Comparison of ENCODE assay signal across 9 mouse cellular contexts in genomic region chr6:30617959-30618590, GRCm38 (mm10). TPM values are rescaled to one million over a fixed set of nuclear protein-coding genes. Genes with fewer than 3 reads are reported as not detected.
DNase-seq lines count a peak whose midpoint lies in the region; ATAC-seq and TF ChIP-seq lines count a peak whose summit lies in the region.
"Had no signal": no experiment of that assay in that cellular context is flagged by ENCODE, and none has a peak within 500 bp of the region (broad histone marks: within the 10 kb centered on the region; RNA-seq: fewer than 3 reads in every experiment).

No protein-coding gene starts in this region.

- no peak overlapping the region for H3K27ac ChIP-seq in lung, postnatal 0 days (ENCODE audit: low read length)
- H3K27ac ChIP-seq in embryonic facial prominence, embryonic 15.5 days (replicated peaks): peak overlapping the region; percentile 89
- peak overlapping the region; percentile 74 for H3K27ac ChIP-seq in limb, embryonic 14.5 days (replicated peaks; ENCODE audit: low read depth, low read length)

- 0 out of 2 replicates have a peak overlapping the region, but pooled peaks have one; percentile 17 for H3K4me2 ChIP-seq in lung, postnatal 0 days (replicated peaks; ENCODE audit: low read depth, low read length)
- peak overlapping the region; percentile 38 for H3K4me2 ChIP-seq in embryonic facial prominence, embryonic 15.5 days (replicated peaks)
- peak overlapping the region; percentile 40 for H3K4me2 ChIP-seq in limb, embryonic 14.5 days (replicated peaks; ENCODE audit: low read depth, low read length, severe bottlenecking)

- H3K27me3 ChIP-seq in lung, postnatal 0 days (replicated peaks; ENCODE audit: insufficient read depth, low read length): no peaks in the 10 kb centered on the region
- H3K27me3 ChIP-seq in embryonic facial prominence, embryonic 15.5 days: no peaks in the 10 kb centered on the region
- no peaks in the 10 kb centered on the region for H3K27me3 ChIP-seq in limb, embryonic 14.5 days (ENCODE audit: control insufficient read depth, insufficient read depth, low read length)

- no peaks in the 10 kb centered on the region for H3K9me3 ChIP-seq in lung, postnatal 0 days (ENCODE audit: low read length)
- no peaks in the 10 kb centered on the region for H3K9me3 ChIP-seq in embryonic facial prominence, embryonic 15.5 days (replicated peaks)
- H3K9me3 ChIP-seq in limb, embryonic 14.5 days (ENCODE audit: control insufficient read depth, low read length): no peaks in the 10 kb centered on the region

- WGBS in lung, postnatal 0 days: 20% methylated on average over 17 of the region's 18 CpGs
- WGBS in lung, adult 2 months: 51% methylated on average over 18 of the region's 18 CpGs
- 6% methylated on average over 18 of the region's 18 CpGs for WGBS in embryonic facial prominence, embryonic 15.5 days
- 11% methylated on average over 18 of the region's 18 CpGs for WGBS in limb, embryonic 14.5 days

- peak; percentile 59 for DNase-seq in lung, postnatal 0 days (ENCODE audit: low spot score)
- DNase-seq in lung, adult 2 months: no peak
- peak; percentile 15 for DNase-seq in induced T-regulatory cell, adult 2 months (ENCODE audit: low read depth)
- DNase-seq in limb, embryonic 14.5 days (ENCODE audit: low spot score): peak; percentile 59
- peak; percentile 47 to 72 for DNase-seq in right cerebral cortex, postnatal 36 days (ENCODE audit: low spot score in 2 of 2)

- TF ChIP-seq EP300 in lung, postnatal 0 days (IDR thresholded peaks at IDR 0.05): no peak

- peak; percentile 32 for TF ChIP-seq CTCF in lung, postnatal 0 days (IDR thresholded peaks at IDR 0.05)
- TF ChIP-seq CTCF in lung, adult 2 months (IDR thresholded peaks at IDR 0.05; ENCODE audit: insufficient read depth, low read length): no peak

- peak; percentile 50 for ATAC-seq in lung, postnatal 0 days
- peak; percentile 66 for ATAC-seq in embryonic facial prominence, embryonic 15.5 days (ENCODE audit: insufficient number of reproducible peaks, low FRiP score, low TSS enrichment, low read depth)
- ATAC-seq in limb, embryonic 14.5 days (ENCODE audit: low FRiP score, low read depth): peak; percentile 48; the same call in 1 of the 2 replicates
- ATAC-seq in inflammation-experienced regulatory T-cells, adult 6 months: no peak

- H3K4me1 ChIP-seq in lung, postnatal 0 days (ENCODE audit: insufficient read depth, low read depth, low read length): no peaks in the 10 kb centered on the region
- H3K4me1 ChIP-seq in lung, adult 2 months (ENCODE audit: control insufficient read depth, insufficient read depth, low read length): no peaks in the 10 kb centered on the region
- H3K4me1 ChIP-seq in embryonic facial prominence, embryonic 15.5 days: peaks cover 56% of the 10 kb centered on the region
- H3K4me1 ChIP-seq in limb, embryonic 14.5 days (ENCODE audit: control insufficient read depth, insufficient read depth, low read length): peaks cover 40% of the 10 kb centered on the region

- TF ChIP-seq POLR2A in lung, adult 2 months (IDR thresholded peaks at IDR 0.05; ENCODE audit: borderline replicate concordance, extremely low read depth, low read depth, low read length): no peak
- no peak for TF ChIP-seq POLR2A in limb, embryonic 14.5 days (IDR thresholded peaks at IDR 0.05; ENCODE audit: borderline replicate concordance, extremely low read depth, insufficient read depth, insufficient read length)

- H3K36me3 ChIP-seq in lung, postnatal 0 days (ENCODE audit: insufficient read depth, low read length): no peaks in the 10 kb centered on the region
- H3K36me3 ChIP-seq in embryonic facial prominence, embryonic 15.5 days: no peaks in the 10 kb centered on the region
- H3K36me3 ChIP-seq in limb, embryonic 14.5 days (ENCODE audit: control insufficient read depth, insufficient read depth, low read length): no peaks in the 10 kb centered on the region

- H3K9ac ChIP-seq in lung, postnatal 0 days (replicated peaks; ENCODE audit: low read depth): no peak overlapping the region
- no peak overlapping the region for H3K9ac ChIP-seq in embryonic facial prominence, embryonic 15.5 days
- H3K9ac ChIP-seq in limb, embryonic 14.5 days (ENCODE audit: low read depth, low read length, severe bottlenecking): peak overlapping the region; percentile 28; the same call in 1 of the 2 replicates

- H3K4me3 ChIP-seq in lung, postnatal 0 days (ENCODE audit: low read depth, low read length): no peak overlapping the region
- no peak overlapping the region for H3K4me3 ChIP-seq in lung, adult 2 months (replicated peaks; ENCODE audit: extremely low read depth, low read depth, low read length)
- H3K4me3 ChIP-seq in embryonic facial prominence, embryonic 15.5 days (replicated peaks): peak overlapping the region; percentile 14
- H3K4me3 ChIP-seq in limb, embryonic 14.5 days (replicated peaks; ENCODE audit: low read length): peak overlapping the region; percentile 15; the same call in 1 of the 2 replicates
- H3K4me3 ChIP-seq: erythroblast, embryonic 14.5 days had no signal

RNA-seq across cellular contexts. Expression of gene Cpa5, which starts 7.3 kb away (rescaled TPM):
- polyA plus RNA-seq in lung, postnatal 0 days (2015; fragmentation: Nextera tagmentation; extraction: Ambion mirVana): not detected in 2 replicates
- polyA plus RNA-seq in lung, adult 2 months (2012; rRNA removed): not detected in 2 replicates
- polyA plus RNA-seq in embryonic facial prominence, embryonic 15.5 days (2015; fragmentation: Nextera tagmentation; extraction: Ambion mirVana): 0.43 and 1.3 TPM in 2 replicates
- polyA plus RNA-seq in limb, embryonic 14.5 days (2012; rRNA removed): 0.81 and 0.87 TPM in 2 replicates
- polyA plus RNA-seq in limb, embryonic 14.5 days (2014; fragmentation: Nextera tagmentation; extraction: Ambion mirVana): 0.57 and 0.99 TPM in 2 replicates
- not detected for polyA plus RNA-seq in inflammation-experienced regulatory T-cells, adult 6 months (2017; shearing (Covaris generic))
- polyA plus RNA-seq: erythroblast, embryonic 14.5 days had no signal

RNA-seq across cellular contexts. Expression of gene Cpa1, which starts 20.9 kb away (rescaled TPM):
- 8.8 and 11.2 TPM in 2 replicates for polyA plus RNA-seq in lung, postnatal 0 days (2015; fragmentation: Nextera tagmentation; extraction: Ambion mirVana)
- polyA plus RNA-seq in lung, adult 2 months (2012; rRNA removed): 0.39 and 4.3 TPM in 2 replicates
- 0.98 and 1.2 TPM in 2 replicates for polyA plus RNA-seq in embryonic facial prominence, embryonic 15.5 days (2015; fragmentation: Nextera tagmentation; extraction: Ambion mirVana)
- 1.4 and 2.8 TPM in 2 replicates for polyA plus RNA-seq in limb, embryonic 14.5 days (2012; rRNA removed)
- polyA plus RNA-seq in limb, embryonic 14.5 days (2014; fragmentation: Nextera tagmentation; extraction: Ambion mirVana): 1.1 and 1.3 TPM in 2 replicates
- polyA plus RNA-seq in inflammation-experienced regulatory T-cells, adult 6 months (2017; shearing (Covaris generic)): not detected
- polyA plus RNA-seq: erythroblast, embryonic 14.5 days had no signal

RNA-seq across cellular contexts. Expression of gene Cpa4, which starts 49.9 kb away (rescaled TPM):
- 0.05 and 0.07 TPM in 2 replicates for polyA plus RNA-seq in lung, postnatal 0 days (2015; fragmentation: Nextera tagmentation; extraction: Ambion mirVana)
- polyA plus RNA-seq in lung, adult 2 months (2012; rRNA removed): 4.6 TPM in 1 of 2 replicates, not detected in the other
- 5.1 and 6.3 TPM in 2 replicates for polyA plus RNA-seq in embryonic facial prominence, embryonic 15.5 days (2015; fragmentation: Nextera tagmentation; extraction: Ambion mirVana)
- polyA plus RNA-seq in limb, embryonic 14.5 days (2012; rRNA removed): 4.4 and 5.4 TPM in 2 replicates
- polyA plus RNA-seq in limb, embryonic 14.5 days (2014; fragmentation: Nextera tagmentation; extraction: Ambion mirVana): 1.9 and 2.1 TPM in 2 replicates
- polyA plus RNA-seq in inflammation-experienced regulatory T-cells, adult 6 months (2017; shearing (Covaris generic)): not detected
- polyA plus RNA-seq: erythroblast, embryonic 14.5 days; testis, adult 2 months had no signal

Comparison
In these comparisons a context has a peak if more than half of its experiments do, and no peak if none do; other contexts are left out.
1. H3K4me3 ChIP-seq: peak in embryonic facial prominence, embryonic 15.5 days (single experiment) and limb, embryonic 14.5 days (single experiment); none in lung, postnatal 0 days (single experiment) and lung, adult 2 months (single experiment).
2. Peak in every context shown above with its lines, with median percentiles within 50 percentile points of each other: H3K4me2 ChIP-seq.